Mouse (Mus musculus) adrenal gland, postnatal 36 days (tissue): ENCODE data around the gene Olfr281. TPM values are rescaled to one million over a fixed set of nuclear protein-coding genes. Genes with fewer than 3 reads are reported as not detected.
"Not testable (repeated sequence)": the region's sequence is repeated elsewhere in the genome, so short reads cannot be mapped to it uniquely, and the experiment has no call there.

Experiments
- DNase-seq, 2 experiments: peaks; one replicate each; pipeline ENCODE4 v3.0.0; 2021; ENCODE audit warnings: mixed read lengths in 1 of 2
- long read RNA-seq, 2 experiments: library from polyadenylated mRNA; stranded (forward); transcript quantifications; one replicate each; pipeline ENCODE4 v2.0.0; 2021; ENCODE audit warnings: borderline sequencing depth in 2 of 2
- total RNA-seq, 2 experiments: library from RNA; stranded (reverse); gene quantifications; 2 replicates each; pipeline ENCODE4 v1.2.3; 2021

Olfr281 gene
- total RNA-seq: not detected
- long read RNA-seq, experiment 1: 0 reads
- long read RNA-seq, experiment 2: 0 reads

GRCm38 (mm10) chr15:98452288-98452687 lies at the start of gene Olfr281:
TSS of gene Olfr281 (plus strand) at chr15:98452588.
- no peak for DNase-seq

GRCm38 (mm10) chr15:98408406-98409060 lies 43.9 kb upstream of the Olfr281 start:
- DNase-seq: peak; percentile 44 to 50

GRCm38 (mm10) chr15:98409635-98410034 lies 42.8 kb upstream of the Olfr281 start:
- DNase-seq: no peak

- DNase-seq: no peak
Measured at GRCm38 (mm10) chr15:98410249-98410648, 42.1 kb upstream of the Olfr281 start.

GRCm38 (mm10) chr15:98415996-98416395 lies 36.4 kb upstream of the Olfr281 start:
- no peak for DNase-seq

GRCm38 (mm10) chr15:98416802-98417201 lies 35.6 kb upstream of the Olfr281 start:
- not testable (repeated sequence) for DNase-seq

- DNase-seq: peak in 1 of 2 experiments; percentile 8
Measured at GRCm38 (mm10) chr15:98417285-98417684, 35.1 kb upstream of the Olfr281 start.

- no peak for DNase-seq
Measured at GRCm38 (mm10) chr15:98418096-98418495, 34.3 kb upstream of the Olfr281 start.

- DNase-seq: no peak
Measured at GRCm38 (mm10) chr15:98420897-98421296, 31.5 kb upstream of the Olfr281 start.

- DNase-seq: no peak
Measured at GRCm38 (mm10) chr15:98424326-98424725, 28.1 kb upstream of the Olfr281 start.

GRCm38 (mm10) chr15:98424753-98425152 lies 27.6 kb upstream of the Olfr281 start:
- DNase-seq: no peak

- no peak for DNase-seq
Measured at GRCm38 (mm10) chr15:98425188-98425587, 27.2 kb upstream of the Olfr281 start.

GRCm38 (mm10) chr15:98430925-98431324 lies 21.5 kb upstream of the Olfr281 start, which contains the start of gene Olfr282:
TSS of gene Olfr282 (plus strand) at chr15:98431225.
- DNase-seq: not testable (repeated sequence)

- peak; percentile 16 to 48 for DNase-seq
Measured at GRCm38 (mm10) chr15:98444561-98444960, 7.8 kb upstream of the Olfr281 start.

- no peak for DNase-seq
Measured at GRCm38 (mm10) chr15:98448521-98448920, 3.9 kb upstream of the Olfr281 start.

GRCm38 (mm10) chr15:98469596-98469995 lies 17.2 kb downstream of the Olfr281 start, which contains the start of gene OR5BS1P:
TSS of gene OR5BS1P (plus strand) at chr15:98469896.
- DNase-seq: no peak

- DNase-seq: no peak
Measured at GRCm38 (mm10) chr15:98471539-98471938, 19.2 kb downstream of the Olfr281 start.

GRCm38 (mm10) chr15:98474958-98475357 lies 22.6 kb downstream of the Olfr281 start:
- no peak for DNase-seq

GRCm38 (mm10) chr15:98475382-98475781 lies 23.0 kb downstream of the Olfr281 start:
- peak; percentile 37 to 73 for DNase-seq

GRCm38 (mm10) chr15:98476281-98476680 lies 23.9 kb downstream of the Olfr281 start:
- DNase-seq: no peak

- DNase-seq: no peak
Measured at GRCm38 (mm10) chr15:98479568-98480102, 27.2 kb downstream of the Olfr281 start.

- peak in 1 of 2 experiments; percentile 12 for DNase-seq
Measured at GRCm38 (mm10) chr15:98482701-98483100, 30.3 kb downstream of the Olfr281 start, which contains the start of gene Lalba. TSS of gene Lalba (minus strand) at chr15:98482721.
